Mouse (Mus musculus): Measurements from ENCODE around the gene Rspry1. TPM values are rescaled to one million over a fixed set of nuclear protein-coding genes. Genes with fewer than 3 reads are reported as not detected.
A peak's percentile ranks its signal among the peaks of the same experiment; 100 is the strongest.

The Rspry1 gene
- polyA plus RNA-seq, 1 experiment from 2014 or later, result 50.2 TPM

DNA sequence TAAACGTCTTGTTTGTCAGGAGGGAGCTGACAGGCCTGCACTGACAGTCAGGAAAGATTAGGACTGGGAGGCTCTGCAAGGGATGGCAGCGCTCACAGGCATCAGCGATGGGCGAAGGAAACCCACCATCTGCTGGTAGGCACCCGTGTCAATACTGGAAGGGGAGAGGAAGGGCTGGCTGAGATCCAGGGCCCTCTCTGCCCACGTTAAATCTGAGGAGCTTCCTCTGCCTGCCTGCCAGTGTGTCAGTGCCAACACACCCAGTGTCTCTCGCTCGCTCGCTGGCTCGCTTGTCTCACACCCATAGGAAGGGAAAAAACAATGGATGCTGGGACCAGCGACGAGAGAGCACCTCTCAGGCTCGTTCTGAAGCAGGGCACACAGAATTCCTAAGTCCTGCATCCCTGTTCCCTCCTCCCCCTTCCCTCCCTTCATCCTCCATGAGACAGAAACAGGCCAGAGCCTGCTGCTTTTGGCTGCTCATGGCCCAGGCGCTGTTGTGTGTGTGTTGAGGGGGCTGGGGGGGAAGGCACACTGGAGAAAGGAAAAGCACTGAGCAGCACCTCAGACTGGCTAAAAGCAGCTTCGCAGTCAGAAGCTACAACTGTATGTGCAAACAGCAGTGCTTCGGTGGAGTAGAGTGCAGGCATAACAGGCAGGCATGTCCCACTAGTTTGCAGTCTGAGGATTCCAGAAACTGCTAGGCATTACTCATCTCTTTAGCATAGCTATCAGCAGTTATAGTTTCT is 27.4 kb upstream of the Rspry1 start:
- H3K4me3 ChIP-seq (replicated peaks), result no peak overlapping the region
- H3K4me2 ChIP-seq, result no peak overlapping the region
- H3K9ac ChIP-seq (replicated peaks), result no peak overlapping the region
- WGBS, result 67% methylated on average over 16 of the region's 16 CpGs
- H3K4me1 ChIP-seq, result peaks cover 10% of the 10 kb centered on the region
- peak overlapping the region; percentile 69 for H3K27ac ChIP-seq (replicated peaks)
- no peaks in the 10 kb centered on the region for H3K27me3 ChIP-seq (replicated peaks)
- peak; percentile 76; the same call in 1 of the 2 replicates for ATAC-seq (ENCODE audit: low FRiP score)
- no peaks in the 10 kb centered on the region for H3K9me3 ChIP-seq (replicated peaks)
- H3K36me3 ChIP-seq, result peaks cover 67% of the 10 kb centered on the region

DNA sequence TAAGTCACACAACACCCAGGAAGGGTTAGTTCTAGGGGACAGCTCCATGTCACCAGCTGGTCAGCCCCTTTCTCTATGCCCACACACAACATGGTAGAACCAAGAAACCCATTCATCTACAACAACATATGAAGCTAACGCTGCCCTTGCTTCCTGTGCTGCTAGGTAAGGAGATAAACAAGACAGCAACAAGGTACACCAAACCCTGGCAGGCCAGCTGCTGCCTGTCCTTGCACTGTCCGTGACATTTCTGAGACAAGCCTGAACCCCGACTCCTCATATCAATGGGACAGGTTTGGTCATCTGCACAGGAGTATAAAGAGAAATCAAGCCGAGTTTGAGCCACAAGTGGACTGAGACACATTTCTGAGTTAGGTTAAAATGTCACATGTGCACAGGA is 26.6 kb upstream of the Rspry1 start:
- Histone ChIP-seq H3K36me3 (peaks cover 70% of the 10 kb centered on the region), H3K4me1 (peaks cover 5% of the 10 kb centered on the region; the same call in 1 of the 2 replicates), H3K9ac (replicated peaks) (no peak overlapping the region), H3K27ac (replicated peaks) (peak overlapping the region; percentile 69; the same call in 1 of the 2 replicates), H3K9me3 (replicated peaks) (no peaks in the 10 kb centered on the region), H3K4me3 (replicated peaks) (no peak overlapping the region), H3K27me3 (replicated peaks) (no peaks in the 10 kb centered on the region), H3K4me2 (no peak overlapping the region)
- no peak for ATAC-seq (ENCODE audit: low FRiP score)
- WGBS, result 91% methylated on average over 4 of the region's 4 CpGs

- no peak overlapping the region for H3K9ac ChIP-seq (replicated peaks)
- no peak overlapping the region for H3K4me3 ChIP-seq (replicated peaks)
- 0 out of 2 replicates have a peak, but pooled peaks cover 3% of the 10 kb centered on the region for H3K4me1 ChIP-seq
- H3K36me3 ChIP-seq, result peaks cover 70% of the 10 kb centered on the region
- peak overlapping the region; percentile 20; the same call in 1 of the 2 replicates for H3K27ac ChIP-seq (replicated peaks)
- H3K4me2 ChIP-seq, result no peak overlapping the region
- WGBS, result 70% methylated on average over 7 of the region's 7 CpGs
- ATAC-seq (ENCODE audit: low FRiP score), result no peak
- no peaks in the 10 kb centered on the region for H3K27me3 ChIP-seq (replicated peaks)
- no peaks in the 10 kb centered on the region for H3K9me3 ChIP-seq (replicated peaks)
Observed at GRCm38 (mm10) chr8:94581820-94582483, 19.8 kb upstream of the Rspry1 start.

GRCm38 (mm10) chr8:94582569-94582968 is 19.2 kb upstream of the Rspry1 start:
- WGBS, result 80% methylated on average over 6 of the region's 6 CpGs
- Histone ChIP-seq H3K36me3 (peaks cover 71% of the 10 kb centered on the region), H3K4me1 (0 out of 2 replicates have a peak, but pooled peaks cover 3% of the 10 kb centered on the region), H3K27me3 (replicated peaks) (no peaks in the 10 kb centered on the region), H3K9me3 (replicated peaks) (no peaks in the 10 kb centered on the region), H3K27ac (replicated peaks) (0 out of 2 replicates have a peak overlapping the region, but pooled peaks have one; percentile 20), H3K9ac (replicated peaks) (no peak overlapping the region), H3K4me3 (replicated peaks) (no peak overlapping the region), H3K4me2 (no peak overlapping the region)
- ATAC-seq (ENCODE audit: low FRiP score), result no peak

GRCm38 (mm10) chr8:94584238-94584817 is 17.4 kb upstream of the Rspry1 start:
- H3K36me3 ChIP-seq, result peaks cover 69% of the 10 kb centered on the region
- peak; percentile 75 for ATAC-seq (ENCODE audit: low FRiP score)
- no peak overlapping the region for H3K4me3 ChIP-seq (replicated peaks)
- no peak overlapping the region for H3K27ac ChIP-seq (replicated peaks)
- H3K4me2 ChIP-seq, result no peak overlapping the region
- 0 out of 2 replicates have a peak, but pooled peaks cover 3% of the 10 kb centered on the region for H3K4me1 ChIP-seq
- H3K9ac ChIP-seq (replicated peaks), result no peak overlapping the region
- H3K9me3 ChIP-seq (replicated peaks), result no peaks in the 10 kb centered on the region
- H3K27me3 ChIP-seq (replicated peaks), result no peaks in the 10 kb centered on the region
- WGBS, result 32% methylated on average over 4 of the region's 4 CpGs

DNA sequence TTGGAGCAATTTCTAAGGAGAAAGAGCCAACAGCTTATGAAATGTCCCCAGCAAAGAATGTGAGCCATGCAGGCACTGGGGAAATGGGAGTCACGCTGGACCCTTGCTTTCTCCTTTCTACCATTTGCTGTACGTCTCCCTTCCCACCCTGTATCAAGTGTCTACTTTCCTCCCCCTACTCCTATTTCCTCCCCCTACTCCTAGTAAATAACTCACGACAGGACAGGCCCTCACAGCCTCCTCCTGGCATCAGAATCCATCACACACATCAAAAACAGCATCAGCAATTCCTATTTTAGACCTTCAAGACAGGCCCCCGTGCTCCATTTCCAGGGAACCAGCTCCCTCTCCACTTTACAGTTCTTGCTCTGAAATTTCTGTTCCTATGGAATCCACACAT is 10.0 kb upstream of the Rspry1 start:
- Histone ChIP-seq H3K9me3 (replicated peaks) (no peaks in the 10 kb centered on the region), H3K4me1 (no peaks in the 10 kb centered on the region), H3K36me3 (peaks cover 24% of the 10 kb centered on the region), H3K27ac (replicated peaks) (no peak overlapping the region), H3K4me3 (replicated peaks) (no peak overlapping the region), H3K9ac (replicated peaks) (no peak overlapping the region), H3K27me3 (replicated peaks) (no peaks in the 10 kb centered on the region), H3K4me2 (no peak overlapping the region)
- ATAC-seq (ENCODE audit: low FRiP score), result no peak
- 82% methylated on average over 4 of the region's 4 CpGs for WGBS

- Histone ChIP-seq H3K27me3 (replicated peaks) (no peaks in the 10 kb centered on the region), H3K4me1 (0 out of 2 replicates have a peak, but pooled peaks cover 2% of the 10 kb centered on the region), H3K36me3 (no peaks in the 10 kb centered on the region), H3K27ac (replicated peaks) (no peak overlapping the region), H3K9me3 (replicated peaks) (no peaks in the 10 kb centered on the region), H3K4me3 (replicated peaks) (no peak overlapping the region), H3K9ac (replicated peaks) (no peak overlapping the region), H3K4me2 (no peak overlapping the region)
- no peak for ATAC-seq (ENCODE audit: low FRiP score)
- 45% methylated on average over 1 of the region's 1 CpGs for WGBS
Observed at GRCm38 (mm10) chr8:94594211-94594610, 7.5 kb upstream of the Rspry1 start.

- peak overlapping the region; percentile 100 for H3K4me3 ChIP-seq (replicated peaks)
- H3K4me2 ChIP-seq, result peak overlapping the region; percentile 84
- no peaks in the 10 kb centered on the region for H3K36me3 ChIP-seq
- WGBS, result 17% methylated on average over 5 of the region's 5 CpGs
- no peaks in the 10 kb centered on the region for H3K27me3 ChIP-seq (replicated peaks)
- H3K9me3 ChIP-seq (replicated peaks), result no peaks in the 10 kb centered on the region
- H3K27ac ChIP-seq (replicated peaks), result peak overlapping the region; percentile 89
- H3K4me1 ChIP-seq, result peaks cover 36% of the 10 kb centered on the region
- ATAC-seq (ENCODE audit: low FRiP score), result no peak
- peak overlapping the region; percentile 93 for H3K9ac ChIP-seq (replicated peaks)
Observed at GRCm38 (mm10) chr8:94600478-94600877, 1.3 kb upstream of the Rspry1 start.

DNA sequence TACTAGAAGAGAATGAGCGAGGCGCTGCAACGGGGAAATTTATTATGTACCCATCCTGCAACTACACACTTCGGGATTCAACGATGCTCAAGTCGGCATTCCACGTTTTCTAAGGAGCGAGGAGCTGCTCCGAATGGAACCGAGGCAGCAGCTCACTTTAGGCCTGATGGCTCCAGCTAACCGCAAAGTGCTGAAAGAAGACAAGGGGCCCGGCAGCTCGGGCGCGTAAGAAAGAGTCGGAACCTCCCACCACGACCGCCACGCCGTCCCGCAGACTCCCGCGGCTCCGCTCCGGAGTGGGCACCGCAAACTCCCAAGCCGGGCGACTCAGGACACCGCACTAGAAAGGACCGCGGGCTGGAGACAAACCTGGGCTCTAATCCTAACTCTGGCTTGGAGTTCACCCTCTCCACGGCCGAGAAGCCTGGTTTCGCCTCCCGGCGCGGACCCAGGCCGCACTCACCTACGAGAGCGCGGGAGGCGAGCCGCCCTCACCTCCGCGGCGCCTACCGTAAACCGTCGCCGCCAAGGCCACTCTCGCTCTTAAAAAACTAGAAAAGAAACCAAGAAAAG is 617 bp upstream of the Rspry1 start:
- H3K9ac ChIP-seq (replicated peaks), result peak overlapping the region; percentile 93
- H3K27me3 ChIP-seq (replicated peaks), result no peaks in the 10 kb centered on the region
- ATAC-seq (ENCODE audit: low FRiP score), result peak; percentile 40
- peak overlapping the region; percentile 89 for H3K27ac ChIP-seq (replicated peaks)
- H3K4me1 ChIP-seq, result peaks cover 36% of the 10 kb centered on the region
- H3K4me3 ChIP-seq (replicated peaks), result peak overlapping the region; percentile 100
- H3K4me2 ChIP-seq, result peak overlapping the region; percentile 84
- under 1% methylated on average over 51 of the region's 51 CpGs for WGBS
- H3K9me3 ChIP-seq (replicated peaks), result no peaks in the 10 kb centered on the region
- no peaks in the 10 kb centered on the region for H3K36me3 ChIP-seq

GRCm38 (mm10) chr8:94602471-94603131 is 864 bp downstream of the Rspry1 start:
- Histone ChIP-seq H3K4me2 (peak overlapping the region; percentile 95), H3K9me3 (replicated peaks) (no peaks in the 10 kb centered on the region), H3K4me3 (replicated peaks) (peak overlapping the region; percentile 100), H3K27ac (replicated peaks) (peak overlapping the region; percentile 94), H3K4me1 (peaks cover 36% of the 10 kb centered on the region), H3K9ac (replicated peaks) (peak overlapping the region; percentile 91), H3K27me3 (replicated peaks) (no peaks in the 10 kb centered on the region), H3K36me3 (0 out of 2 replicates have a peak, but pooled peaks cover 5% of the 10 kb centered on the region)
- ATAC-seq (ENCODE audit: low FRiP score), result peak; percentile 1; the same call in 1 of the 2 replicates
- under 1% methylated on average over 31 of the region's 31 CpGs for WGBS

- WGBS, result 85% methylated on average over 2 of the region's 2 CpGs
- 0 out of 2 replicates have a peak, but pooled peaks cover 5% of the 10 kb centered on the region for H3K36me3 ChIP-seq
- H3K4me2 ChIP-seq, result no peak overlapping the region
- H3K9me3 ChIP-seq (replicated peaks), result no peaks in the 10 kb centered on the region
- H3K4me1 ChIP-seq, result peaks cover 35% of the 10 kb centered on the region
- H3K4me3 ChIP-seq (replicated peaks), result no peak overlapping the region
- H3K9ac ChIP-seq (replicated peaks), result no peak overlapping the region
- no peak overlapping the region for H3K27ac ChIP-seq (replicated peaks)
- no peaks in the 10 kb centered on the region for H3K27me3 ChIP-seq (replicated peaks)
- no peak for ATAC-seq (ENCODE audit: low FRiP score)
Observed at GRCm38 (mm10) chr8:94604030-94604429, 2.3 kb downstream of the Rspry1 start.

Measured in neural tube, embryonic 15.5 days (tissue).